Mouse (Mus musculus) cerebellum, adult 18-20 months (tissue): Measurements from ENCODE around the gene Hist1h4h.

Source experiments
- DNase-seq, 2 experiments: peaks; one replicate each; pipeline ENCODE4 v3.0.0; 2021

Hist1h4h gene

GRCm38 (mm10) chr13:23530901-23531875 lies at the start of gene Hist1h4h:
Gene Hist1h4h (plus strand): TSS chr13:23531050.
- DNase-seq, result peak; percentile 95 to 97

- DNase-seq, result no peak
Measured at GRCm38 (mm10) chr13:23483153-23483552, 47.7 kb upstream of the Hist1h4h start.

GRCm38 (mm10) chr13:23485271-23485670 lies 45.6 kb upstream of the Hist1h4h start:
- DNase-seq, result no peak

GRCm38 (mm10) chr13:23488400-23489322 lies 42.2 kb upstream of the Hist1h4h start, which contains the start of gene Btn2a2:
Gene Btn2a2 (minus strand): TSS chr13:23488857.
- peak; percentile 28 to 48 for DNase-seq

- no peak for DNase-seq
Measured at GRCm38 (mm10) chr13:23490863-23491262, 40.0 kb upstream of the Hist1h4h start.

- no peak for DNase-seq
Measured at GRCm38 (mm10) chr13:23491263-23491662, 39.6 kb upstream of the Hist1h4h start.

- no peak for DNase-seq
Measured at GRCm38 (mm10) chr13:23491990-23492389, 38.9 kb upstream of the Hist1h4h start.

- no peak for DNase-seq
Measured at GRCm38 (mm10) chr13:23495526-23495925, 35.3 kb upstream of the Hist1h4h start.

- no peak for DNase-seq
Measured at GRCm38 (mm10) chr13:23497656-23498321, 33.1 kb upstream of the Hist1h4h start.

- DNase-seq, result no peak
Measured at GRCm38 (mm10) chr13:23498653-23499052, 32.2 kb upstream of the Hist1h4h start.

- no peak for DNase-seq
Measured at GRCm38 (mm10) chr13:23499943-23500342, 30.9 kb upstream of the Hist1h4h start.

GRCm38 (mm10) chr13:23500424-23501200 lies 30.2 kb upstream of the Hist1h4h start:
- peak in 1 of 2 experiments; percentile 47 for DNase-seq

GRCm38 (mm10) chr13:23501511-23501910 lies 29.3 kb upstream of the Hist1h4h start:
- no peak for DNase-seq

- no peak for DNase-seq
Measured at GRCm38 (mm10) chr13:23502031-23502567, 28.8 kb upstream of the Hist1h4h start.

GRCm38 (mm10) chr13:23502916-23503315 lies 27.9 kb upstream of the Hist1h4h start:
- DNase-seq, result no peak

- DNase-seq, result peak in 1 of 2 experiments; percentile 59
Measured at GRCm38 (mm10) chr13:23503797-23504196, 27.1 kb upstream of the Hist1h4h start.

- no peak for DNase-seq
Measured at GRCm38 (mm10) chr13:23505662-23506345, 25.0 kb upstream of the Hist1h4h start.

GRCm38 (mm10) chr13:23506351-23506750 lies 24.5 kb upstream of the Hist1h4h start:
- no peak for DNase-seq

GRCm38 (mm10) chr13:23506819-23507515 lies 23.9 kb upstream of the Hist1h4h start:
- no peak for DNase-seq

GRCm38 (mm10) chr13:23510127-23510526 lies 20.7 kb upstream of the Hist1h4h start:
- no peak for DNase-seq
